Mouse (Mus musculus): ENCODE results near the gene Vsnl1.

- TF ChIP-seq POLR2A (IDR thresholded peaks at IDR 0.05; ENCODE audit: low read depth, low read length) = no peak
- no peak for TF ChIP-seq CTCF (IDR thresholded peaks at IDR 0.05; ENCODE audit: extremely low read depth, insufficient read depth, insufficient read length, insufficient replicate concordance)
These were observed 57.0 kb downstream of the Vsnl1 start for GRCm38 (mm10) chr12:11379396-11379795.

All from spleen, adult 2 months (tissue).